Mouse (Mus musculus) ovary, adult 18-20 months (tissue): ENCODE measurements around the gene Tmem44.

ENCODE experiments used
- DNase-seq: peaks from one replicate; pipeline ENCODE4 v3.0.0; 2022; ENCODE audit warnings: low spot score, mixed read lengths

Gene Tmem44

GRCm38 (mm10) chr16:30550748-30551192 lies at the start of gene Tmem44:
TSS of gene Tmem44 (minus strand) at chr16:30550842.
- DNase-seq: no peak

GRCm38 (mm10) chr16:30599491-30600268 lies 49.0 kb upstream of the Tmem44 start, which contains the start of gene Fam43a:
TSS of gene Fam43a (plus strand) at chr16:30599723.
- peak; percentile 87 for DNase-seq

- peak; percentile 67 for DNase-seq
Observed at GRCm38 (mm10) chr16:30596959-30597681, 46.5 kb upstream of the Tmem44 start.

GRCm38 (mm10) chr16:30595835-30596557 lies 45.4 kb upstream of the Tmem44 start:
- DNase-seq: no peak

GRCm38 (mm10) chr16:30595356-30595755 lies 44.7 kb upstream of the Tmem44 start:
- no peak for DNase-seq

- DNase-seq: no peak
Observed at GRCm38 (mm10) chr16:30591990-30592389, 41.3 kb upstream of the Tmem44 start.

- no peak for DNase-seq
Observed at GRCm38 (mm10) chr16:30590264-30591209, 39.9 kb upstream of the Tmem44 start.

- DNase-seq: peak; percentile 80
Observed at GRCm38 (mm10) chr16:30587494-30588327, 37.1 kb upstream of the Tmem44 start, which contains the start of gene Lsg1. TSS of gene Lsg1 (minus strand) at chr16:30587592.

GRCm38 (mm10) chr16:30586935-30587493 lies 36.4 kb upstream of the Tmem44 start:
- no peak for DNase-seq

GRCm38 (mm10) chr16:30580765-30581164 lies 30.1 kb upstream of the Tmem44 start:
- DNase-seq: no peak

GRCm38 (mm10) chr16:30576392-30576791 lies 25.8 kb upstream of the Tmem44 start:
- DNase-seq: no peak

- DNase-seq: no peak
Observed at GRCm38 (mm10) chr16:30575815-30576214, 25.2 kb upstream of the Tmem44 start.

GRCm38 (mm10) chr16:30572239-30572638 lies 21.6 kb upstream of the Tmem44 start:
- DNase-seq: peak; percentile 12

- no peak for DNase-seq
Observed at GRCm38 (mm10) chr16:30571378-30571777, 20.7 kb upstream of the Tmem44 start.

GRCm38 (mm10) chr16:30570173-30570572 lies 19.5 kb upstream of the Tmem44 start:
- no peak for DNase-seq

GRCm38 (mm10) chr16:30565631-30566030 lies 15.0 kb upstream of the Tmem44 start:
- DNase-seq: no peak

- no peak for DNase-seq
Observed at GRCm38 (mm10) chr16:30560601-30561000, 10.0 kb upstream of the Tmem44 start.

- peak; percentile 24 for DNase-seq
Observed at GRCm38 (mm10) chr16:30559312-30559992, 8.8 kb upstream of the Tmem44 start.

GRCm38 (mm10) chr16:30554109-30554508 lies 3.5 kb upstream of the Tmem44 start:
- no peak for DNase-seq
